Mouse (Mus musculus) CH12.LX (cell line): ENCODE results near the gene Myo15b. TPM values are rescaled to one million over a fixed set of nuclear protein-coding genes. Genes with fewer than 3 reads are reported as not detected.

Experiments
- DNase-seq: peaks from one replicate; pipeline ENCODE4 v3.0.0-alpha.2; 2013; ENCODE audit errors: extremely low read depth
- H3K27ac ChIP-seq: 2 replicates; pipeline ENCODE4 v1.5.1; 2012; ENCODE audit warnings: low read depth, mild to moderate bottlenecking, control low read depth, moderate library complexity; ENCODE audit not compliant: insufficient read depth
- H3K27me3 ChIP-seq: replicated peaks from 2 replicates; pipeline ENCODE3; 2012; ENCODE audit warnings: inconsistent platforms
- H3K36me3 ChIP-seq, 2 experiments: replicated peaks in 1 of 2; 2 replicates each; pipeline versions ENCODE3 to v1.6.1; 2012; ENCODE audit warnings: inconsistent platforms in 1 of 2, low read length in 1 of 2, mild to moderate bottlenecking in 1 of 2, mixed read lengths in 1 of 2, moderate library complexity in 1 of 2; ENCODE audit not compliant: control insufficient read depth in 1 of 2, insufficient read depth in 1 of 2
- H3K4me1 ChIP-seq, 2 experiments: 2 replicates each; pipeline ENCODE4 v1.6.1; 2012; ENCODE audit warnings: inconsistent platforms in 1 of 2, moderate library complexity in 1 of 2; ENCODE audit not compliant: insufficient read depth in 2 of 2, control insufficient read depth in 1 of 2
- H3K4me2 ChIP-seq: 2 replicates; pipeline ENCODE4 v1.6.1; 2012; ENCODE audit warnings: low read depth, mild to moderate bottlenecking, control low read depth; ENCODE audit not compliant: poor library complexity, insufficient read depth, severe bottlenecking
- H3K4me3 ChIP-seq, 3 experiments: fragments of 150-350 bp in 1 of 3; sonication (generic) in 1 of 3; replicated peaks in 1 of 3; 2 replicates each; pipeline versions ENCODE3 to v1.5.1; 2011 to 2012; ENCODE audit warnings: low read depth in 2 of 3, low read length in 2 of 3, mild to moderate bottlenecking in 2 of 3, moderate library complexity in 2 of 3, control low read depth in 1 of 3, improper control_type of control experiment in 1 of 3, inconsistent platforms in 1 of 3, mixed read lengths in 1 of 3; ENCODE audit not compliant: poor library complexity in 1 of 3
- H3K79me2 ChIP-seq: replicated peaks from 2 replicates; pipeline ENCODE4 v1.6.1; 2012; ENCODE audit warnings: mild to moderate bottlenecking, moderate library complexity; ENCODE audit not compliant: control insufficient read depth, poor library complexity, insufficient read depth, severe bottlenecking; ENCODE audit errors: extremely low read depth
- H3K9ac ChIP-seq: 2 replicates; pipeline ENCODE4 v1.6.1; 2012; ENCODE audit warnings: low read depth, mild to moderate bottlenecking, control low read depth, moderate library complexity; ENCODE audit not compliant: insufficient read depth
- H3K9me3 ChIP-seq: replicated peaks from 2 replicates; pipeline ENCODE3; 2012; ENCODE audit warnings: low read length, inconsistent platforms, mixed read lengths
- CHD1 ChIP-seq: IDR thresholded peaks from 2 replicates; pipeline ENCODE4 v1.6.1; 2012; ENCODE audit warnings: low read depth, low read length, improper control_type of control experiment, inconsistent platforms
- CTCF ChIP-seq, 2 experiments: IDR thresholded peaks in 1 of 2; conservative IDR thresholded peaks in 1 of 2; 2 replicates each; pipeline ENCODE4 v1.5.1; 2011 to 2012; ENCODE audit warnings: low read depth in 2 of 2, low read length in 2 of 2, improper control_type of control experiment in 1 of 2, inconsistent platforms in 1 of 2, mild to moderate bottlenecking in 1 of 2, moderate library complexity in 1 of 2
- E2F4 ChIP-seq: IDR thresholded peaks from 2 replicates; pipeline ENCODE4 v1.6.1; 2011; ENCODE audit warnings: low read depth, low read length, improper control_type of control experiment; ENCODE audit not compliant: insufficient replicate concordance
- ETS1 ChIP-seq: conservative IDR thresholded peaks from 2 replicates; pipeline ENCODE4 v1.6.1; 2012; ENCODE audit warnings: low read depth, mild to moderate bottlenecking, inconsistent platforms, low read length, improper control_type of control experiment, moderate library complexity
- GABPA ChIP-seq: IDR thresholded peaks from 2 replicates; pipeline ENCODE4 v1.6.1; 2012; ENCODE audit warnings: low read depth, low read length, improper control_type of control experiment, inconsistent platforms; ENCODE audit not compliant: insufficient replicate concordance
- IRF4 ChIP-seq: IDR thresholded peaks from 2 replicates; pipeline ENCODE4 v1.6.1; 2014; ENCODE audit warnings: low read depth, mild to moderate bottlenecking, inconsistent platforms, low read length, improper control_type of control experiment
- JUN ChIP-seq: IDR thresholded peaks from 2 replicates; pipeline ENCODE4 v1.6.1; 2011; ENCODE audit warnings: low read depth, mild to moderate bottlenecking, low read length, improper control_type of control experiment, moderate library complexity; ENCODE audit not compliant: insufficient read depth
- KAT2A ChIP-seq: IDR thresholded peaks from 2 replicates; pipeline ENCODE4 v1.6.1; 2012; ENCODE audit warnings: low read length, improper control_type of control experiment, inconsistent platforms; ENCODE audit not compliant: insufficient replicate concordance
- MAZ ChIP-seq: IDR thresholded peaks from 2 replicates; pipeline ENCODE4 v1.6.1; 2012; ENCODE audit warnings: low read depth, mild to moderate bottlenecking, inconsistent platforms, low read length, improper control_type of control experiment, moderate library complexity
- MEF2A ChIP-seq: IDR thresholded peaks from 2 replicates; pipeline ENCODE4 v1.6.1; 2014; ENCODE audit warnings: low read depth, mild to moderate bottlenecking, inconsistent platforms, low read length, improper control_type of control experiment, borderline replicate concordance
- MXI1 ChIP-seq: IDR thresholded peaks from 2 replicates; pipeline ENCODE4 v1.6.1; 2011; ENCODE audit warnings: mild to moderate bottlenecking, low read depth, low read length, improper control_type of control experiment
- MYC ChIP-seq: IDR thresholded peaks from 2 replicates; pipeline ENCODE4 v1.6.1; 2011; ENCODE audit warnings: low read depth, mild to moderate bottlenecking, improper control_type of control experiment, low read length
- NELFE ChIP-seq: IDR thresholded peaks from 2 replicates; pipeline ENCODE4 v1.6.1; 2011; ENCODE audit warnings: low read depth, low read length, improper control_type of control experiment
- RAD21 ChIP-seq: IDR thresholded peaks from 2 replicates; pipeline ENCODE4 v1.6.1; 2011; ENCODE audit warnings: low read depth, mild to moderate bottlenecking, low read length, improper control_type of control experiment, moderate library complexity
- RCOR1 ChIP-seq: conservative IDR thresholded peaks from 2 replicates; pipeline ENCODE4 v1.6.1; 2012; ENCODE audit warnings: low read depth, mild to moderate bottlenecking, inconsistent platforms, low read length, improper control_type of control experiment
- SMC3 ChIP-seq: IDR thresholded peaks from 2 replicates; pipeline ENCODE4 v1.6.1; 2011; ENCODE audit warnings: low read depth, low read length, improper control_type of control experiment
- TBP ChIP-seq: conservative IDR thresholded peaks from 2 replicates; pipeline ENCODE4 v1.6.1; 2011; ENCODE audit warnings: low read depth, low read length, improper control_type of control experiment
- UBTF ChIP-seq: IDR thresholded peaks from 2 replicates; pipeline ENCODE4 v1.6.1; 2012; ENCODE audit warnings: low read depth, mild to moderate bottlenecking, inconsistent platforms, low read length, improper control_type of control experiment, moderate library complexity
- USF2 ChIP-seq: conservative IDR thresholded peaks from 2 replicates; pipeline ENCODE4 v1.6.1; 2011; ENCODE audit warnings: low read depth, low read length, improper control_type of control experiment
- ZC3H11A ChIP-seq: IDR thresholded peaks from 2 replicates; pipeline ENCODE4 v1.6.1; 2012; ENCODE audit warnings: low read depth, mild to moderate bottlenecking, inconsistent platforms, low read length, improper control_type of control experiment
- ZKSCAN1 ChIP-seq: IDR thresholded peaks from 2 replicates; pipeline ENCODE4 v1.6.1; 2012; ENCODE audit warnings: low read depth, inconsistent platforms, low read length, improper control_type of control experiment, borderline replicate concordance
- ZNF384 ChIP-seq: IDR thresholded peaks from 2 replicates; pipeline ENCODE4 v1.6.1; 2012; ENCODE audit warnings: low read depth, low read length, improper control_type of control experiment, inconsistent platforms
- dilution Hi-C: fragments of 300-500 bp; cut with MboI; formaldehyde crosslinking; loops from 2 replicates; pipeline ENCODE4 v1.14.3; 2020; ENCODE audit warnings: low sequenced_read_pairs; ENCODE audit not compliant: extremely low pct_unique_long_range_greater_than_20kb, extremely low pct_ligation_motif_present
- in situ Hi-C: fragments of 300-500 bp; cut with MboI; formaldehyde crosslinking; loops from 3 replicates; pipeline ENCODE4 v1.14.3; 2019; ENCODE audit warnings: low sequenced_read_pairs, low pct_ligation_motif_present, low pct_unique_long_range_greater_than_20kb, mixed read lengths
- polyA plus RNA-seq: library from polyadenylated mRNA; unstranded; fragments of >175 nt; gene quantifications from 2 replicates; pipeline ENCODE4 v1.2.1, GENCODE M21; 2012; ENCODE audit warnings: low read depth; ENCODE audit not compliant: insufficient read length
- total RNA-seq, 2 experiments: library from RNA; depleted of rRNA; stranded (reverse); fragments of 300-350 nt in 1 of 2; fragments of >200 nt in 1 of 2; gene quantifications; 2 replicates each; pipeline ENCODE4 v1.2.3; 2012 to 2014

Gene Myo15b
- total and polyA plus RNA-seq, 3 experiments, result 0.21 to 0.43 TPM; not detected in 1

DNA sequence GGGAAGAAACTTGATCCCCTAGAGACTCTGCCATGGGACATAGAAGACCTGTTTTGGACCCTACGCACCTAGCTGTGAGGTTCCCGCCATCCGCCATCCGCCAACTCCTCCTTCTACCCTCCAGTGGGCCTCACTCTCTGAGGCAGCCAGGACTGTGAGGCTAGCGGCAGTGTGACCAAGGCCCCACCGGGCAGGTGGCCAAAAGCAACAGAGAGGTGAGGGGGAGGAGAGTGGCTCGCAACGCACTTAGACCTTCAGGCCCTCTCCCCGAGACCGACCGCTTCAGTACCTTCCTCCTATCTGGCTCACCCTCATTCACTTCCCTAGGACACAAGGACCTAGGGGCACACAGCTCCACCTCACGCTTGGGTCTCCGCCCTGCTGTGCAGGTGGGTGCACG is 47.8 kb upstream of the Myo15b start:
- Histone ChIP-seq H3K4me3 (no peak overlapping the region), H3K4me1 (peaks cover 10 to 41% of the 10 kb centered on the region in 2 experiments), H3K27ac (no peak overlapping the region), H3K9me3 (no peaks in the 10 kb centered on the region), H3K36me3 (peaks cover 14 to 63% of the 10 kb centered on the region in 2 experiments), H3K79me2 (0 out of 2 replicates have a peak, but pooled peaks cover 3% of the 10 kb centered on the region), H3K9ac (no peak overlapping the region), H3K27me3 (no peaks in the 10 kb centered on the region), H3K4me2 (no peak overlapping the region)
- DNase-seq, result no peak
- in situ Hi-C loops (loop anchor here (5.0 kb wide), 4 partner anchors 93 to 318 kb away; partner anchors contain the start of gene Nt5c), dilution Hi-C loops (no loop called here)
- TF ChIP-seq CHD1 (no peak), ZKSCAN1 (no peak), MAZ (no peak), MYC (no peak), MXI1 (no peak), KAT2A (no peak), NELFE (no peak), ZC3H11A (no peak), ETS1 (no peak), USF2 (no peak), RAD21 (no peak), GABPA (no peak), E2F4 (no peak)

DNA sequence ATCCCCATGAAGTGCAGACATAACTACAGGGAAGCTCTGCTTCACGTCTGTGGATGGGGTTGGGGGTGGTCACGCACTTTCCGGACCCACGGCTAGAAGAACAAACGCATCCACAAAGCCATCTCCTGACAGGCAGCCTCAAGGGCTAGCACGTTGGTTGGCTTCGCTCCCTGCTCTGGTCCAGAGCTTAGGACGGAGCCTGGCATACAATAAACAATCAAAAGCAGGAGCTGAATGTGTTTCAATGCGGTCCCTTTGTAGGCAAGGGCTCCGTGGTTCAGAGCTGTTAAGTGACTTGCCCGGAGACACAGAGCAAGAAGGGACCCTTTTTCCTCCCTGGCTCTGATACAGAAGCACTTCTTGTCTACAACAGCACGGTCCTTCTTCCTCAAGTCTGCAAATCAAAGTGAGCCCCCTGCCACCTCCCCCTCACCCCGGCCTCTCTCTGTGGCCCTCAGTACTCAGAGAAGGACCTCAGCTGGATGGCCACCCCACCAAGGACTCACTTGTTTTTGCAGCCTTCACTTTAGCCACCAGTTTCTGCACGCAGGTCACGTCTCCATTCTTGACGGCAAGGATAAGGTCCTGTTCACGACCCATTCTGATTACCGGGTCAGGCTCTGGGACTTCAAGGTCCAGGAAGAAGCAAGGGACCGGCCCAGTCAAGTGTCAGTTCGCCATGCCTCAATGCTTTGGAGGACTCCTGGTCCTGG is 46.7 kb upstream of the Myo15b start:
- 0 out of 2 replicates have a peak, but pooled peaks cover 5% of the 10 kb centered on the region for H3K79me2 ChIP-seq

More for the DNA sequence above, 46.7 kb upstream of the Myo15b start:
- dilution Hi-C loops (no loop called here), in situ Hi-C loops (loop anchor here (5.0 kb wide), 4 partner anchors 94 to 319 kb away; partner anchors contain the start of gene Nt5c)
- no peak overlapping the region for H3K4me3 ChIP-seq
- no peak overlapping the region for H3K9ac ChIP-seq
- DNase-seq, result no peak
- peaks cover 13 to 51% of the 10 kb centered on the region in 2 experiments for H3K4me1 ChIP-seq
- H3K9me3 ChIP-seq, result no peaks in the 10 kb centered on the region
- peaks cover 5 to 64% of the 10 kb centered on the region in 2 experiments for H3K36me3 ChIP-seq
- no peak overlapping the region for H3K4me2 ChIP-seq
- no peak overlapping the region for H3K27ac ChIP-seq
- TF ChIP-seq TBP (no peak), RCOR1 (no peak), GABPA (no peak), CHD1 (no peak), UBTF (no peak), MXI1 (no peak), MEF2A (no peak), ZNF384 (no peak), NELFE (no peak), SMC3 (no peak), RAD21 (no peak), KAT2A (no peak), IRF4 (no peak), CTCF (conservative IDR thresholded peaks at IDR 0.05 in 1 of 2, IDR thresholded peaks at IDR 0.05 in 1 of 2; ENCODE audit: low read depth in 2 of 2, low read length in 2 of 2) (no peak), JUN (no peak), ETS1 (no peak), E2F4 (no peak)
- H3K27me3 ChIP-seq, result no peaks in the 10 kb centered on the region
